Mouse (Mus musculus): Measurements from ENCODE around the gene Mt2.

GRCm38 (mm10) chr8:94184357-94184843 is 11.9 kb downstream of the Mt2 start:
- TF ChIP-seq CTCF (IDR thresholded peaks at IDR 0.05) (no peak), EP300 (IDR thresholded peaks at IDR 0.05) (no peak)

Measured in lung, postnatal 0 days (tissue).